Mouse (Mus musculus): ENCODE measurements around the gene Supt3. TPM values are rescaled to one million over a fixed set of nuclear protein-coding genes. Genes with fewer than 3 reads are reported as not detected.

The Supt3 gene
- 1.4 and 1.7 TPM in 2 replicates for polyA plus RNA-seq (2012; rRNA removed)

DNA sequence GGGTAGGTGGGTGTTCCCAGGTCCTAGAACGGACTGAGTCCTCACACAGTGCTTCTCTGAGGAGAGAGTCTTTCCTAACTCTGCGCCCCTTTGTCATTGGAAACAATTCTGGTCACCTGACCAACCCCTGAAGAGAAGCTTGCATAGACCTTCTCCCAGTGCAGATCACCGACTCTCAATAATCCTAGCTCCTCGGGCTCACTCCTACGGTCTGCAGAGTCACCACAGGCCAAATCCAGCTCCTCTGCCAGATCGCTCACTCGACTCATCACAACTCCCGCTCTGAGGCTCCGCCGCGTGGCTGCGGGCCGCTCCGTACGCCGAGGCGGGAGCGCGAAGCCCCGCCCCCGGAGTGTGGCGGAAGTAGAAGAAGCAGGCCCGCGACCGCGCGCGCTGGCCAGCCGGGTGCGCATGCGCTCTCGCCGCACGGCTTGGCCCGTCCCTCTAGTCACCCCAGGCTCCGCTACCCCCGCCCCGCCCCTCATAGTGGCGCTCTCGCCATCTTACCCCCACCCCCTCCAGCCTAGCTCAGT, at the start of gene Supt3:
Supt3 (plus strand) TSS at position 415 of the 533 bp plus-strand sequence.

DNA sequence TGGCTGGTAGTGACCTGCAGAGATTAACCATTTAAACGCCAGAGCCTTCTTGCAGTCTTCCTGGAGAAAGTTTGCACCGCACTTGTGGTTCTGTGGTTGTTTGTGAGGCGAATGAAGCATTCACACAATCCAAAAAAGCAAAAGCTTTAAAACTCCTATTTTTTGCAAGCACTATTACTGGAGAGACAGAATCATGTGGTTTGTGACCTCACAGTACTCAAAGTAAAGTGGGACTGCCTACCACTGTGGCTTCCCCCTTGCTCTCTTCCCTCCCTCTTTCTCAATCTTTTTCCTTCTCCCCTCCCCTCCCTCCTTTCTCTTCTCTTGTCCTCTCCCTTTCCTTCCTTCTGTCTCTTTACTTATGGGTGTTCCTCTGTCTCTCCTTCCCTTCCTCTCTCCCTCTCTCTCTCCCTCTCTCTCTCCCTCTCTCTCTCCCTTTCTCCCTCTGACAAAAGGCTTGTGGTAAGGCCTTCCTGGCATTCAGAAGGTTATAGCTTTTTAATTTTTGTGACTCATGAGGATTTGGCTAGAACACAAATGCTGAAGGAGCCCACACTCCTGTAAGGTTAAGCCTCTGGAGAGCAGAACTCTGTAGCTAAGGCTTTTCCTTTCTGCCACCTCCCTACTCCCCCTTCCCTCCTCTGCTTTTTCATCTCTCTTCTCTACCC, 37.7 kb downstream of the Supt3 start, which contains the start of gene Runx2:
Runx2 (minus strand) TSS at position 290 of the 668 bp plus-strand sequence.

Other genes with a start within 250 kb of the Supt3 start
- 2.6 and 3.6 TPM in 2 replicates for gene Runx2, start 37.6 kb downstream of the Supt3 start, polyA plus RNA-seq (2012; rRNA removed)